Mouse (Mus musculus) frontal cortex, adult (tissue): ENCODE measurements around the gene Gm43517.

Experiments used
- ATAC-seq: cut with Nextera tagmentation; 2 replicates; pipeline ENCODE4 v1.9.2; 2017; ENCODE audit warnings: mild to moderate bottlenecking, moderate library complexity, mixed read lengths; ENCODE audit not compliant: low TSS enrichment

Gm43517 gene

GRCm38 (mm10) chr12:49384876-49385630, at the start of gene Gm43517:
Gene Gm43517 (plus strand): TSS chr12:49385174.
- no peak for ATAC-seq

DNA sequence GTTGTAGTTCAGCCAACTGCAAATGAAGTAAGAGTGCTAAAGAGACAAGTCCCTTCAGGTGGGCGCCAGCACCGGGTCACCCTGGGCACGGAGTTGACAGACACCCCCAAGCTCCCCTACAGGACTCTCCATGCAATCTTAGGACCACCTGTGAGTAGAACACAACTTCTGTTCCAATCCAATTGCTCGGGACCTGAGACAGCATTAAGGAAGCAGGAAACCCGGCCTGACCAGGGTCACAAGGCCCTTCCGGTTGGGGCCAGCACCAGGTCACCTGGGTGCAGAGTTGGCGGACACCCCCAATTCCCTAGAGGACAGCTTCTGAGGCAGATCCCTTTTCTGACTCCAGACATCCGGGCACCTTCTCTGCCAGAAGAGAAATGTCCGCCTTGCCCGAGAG, 35.3 kb upstream of the Gm43517 start:
- no peak for ATAC-seq

DNA sequence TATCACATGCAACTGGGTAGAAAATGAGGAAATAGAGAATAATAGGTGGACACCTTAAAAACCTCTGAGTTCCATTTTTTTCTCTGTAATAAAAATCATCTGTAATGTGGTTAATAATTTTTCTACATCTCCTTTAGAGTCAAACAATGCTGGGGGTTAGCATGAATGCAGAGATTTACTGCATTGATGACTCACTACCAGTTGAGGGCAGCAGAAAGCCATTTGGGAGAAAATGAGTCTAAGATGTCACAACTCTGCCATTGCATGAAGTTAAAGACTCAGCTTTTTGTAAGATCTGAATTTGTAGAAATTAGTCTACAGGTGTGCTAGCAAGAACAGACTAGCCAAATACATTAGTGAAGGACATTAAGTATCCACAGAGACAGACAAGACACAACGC, 16.0 kb upstream of the Gm43517 start:
- ATAC-seq = peak; percentile 77

DNA sequence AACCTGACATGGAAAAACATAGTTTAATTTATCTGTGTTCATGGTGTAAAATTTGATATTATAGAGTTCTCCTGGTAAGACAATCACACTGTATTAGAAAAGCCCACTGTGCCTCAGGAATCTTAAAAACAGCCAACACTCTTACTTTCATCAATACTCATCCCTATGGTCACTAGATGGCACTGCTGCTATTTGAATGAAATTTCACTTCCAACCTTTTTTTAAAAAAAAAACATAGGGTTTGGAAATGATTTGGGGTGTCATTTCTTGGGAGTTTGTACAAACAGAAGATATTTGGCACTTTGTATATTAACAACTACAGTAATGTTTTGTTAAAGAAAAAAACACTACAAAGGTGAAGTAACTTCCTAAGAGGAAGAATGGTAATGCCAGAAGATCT, 12.8 kb upstream of the Gm43517 start:
- no peak for ATAC-seq

DNA sequence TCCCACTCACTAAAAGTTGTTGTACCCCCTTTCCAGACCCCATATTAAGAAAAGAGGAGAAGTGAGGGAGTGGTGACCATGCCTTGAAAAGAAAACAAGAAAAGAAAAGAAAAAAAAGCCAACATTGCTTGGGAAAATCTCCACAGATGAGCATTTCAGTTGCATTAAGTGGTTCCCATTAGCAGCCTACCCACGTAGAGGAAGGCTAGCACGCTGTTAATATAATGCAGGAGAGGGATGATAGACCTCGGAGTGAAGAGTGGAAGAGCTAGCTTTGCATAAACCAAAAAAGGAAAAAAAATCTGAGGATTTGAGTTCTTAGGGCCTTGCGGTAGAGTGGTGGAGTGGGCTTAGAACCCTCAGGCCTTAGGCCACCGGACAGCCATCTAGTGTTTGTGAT, 11.8 kb upstream of the Gm43517 start:
- no peak for ATAC-seq

DNA sequence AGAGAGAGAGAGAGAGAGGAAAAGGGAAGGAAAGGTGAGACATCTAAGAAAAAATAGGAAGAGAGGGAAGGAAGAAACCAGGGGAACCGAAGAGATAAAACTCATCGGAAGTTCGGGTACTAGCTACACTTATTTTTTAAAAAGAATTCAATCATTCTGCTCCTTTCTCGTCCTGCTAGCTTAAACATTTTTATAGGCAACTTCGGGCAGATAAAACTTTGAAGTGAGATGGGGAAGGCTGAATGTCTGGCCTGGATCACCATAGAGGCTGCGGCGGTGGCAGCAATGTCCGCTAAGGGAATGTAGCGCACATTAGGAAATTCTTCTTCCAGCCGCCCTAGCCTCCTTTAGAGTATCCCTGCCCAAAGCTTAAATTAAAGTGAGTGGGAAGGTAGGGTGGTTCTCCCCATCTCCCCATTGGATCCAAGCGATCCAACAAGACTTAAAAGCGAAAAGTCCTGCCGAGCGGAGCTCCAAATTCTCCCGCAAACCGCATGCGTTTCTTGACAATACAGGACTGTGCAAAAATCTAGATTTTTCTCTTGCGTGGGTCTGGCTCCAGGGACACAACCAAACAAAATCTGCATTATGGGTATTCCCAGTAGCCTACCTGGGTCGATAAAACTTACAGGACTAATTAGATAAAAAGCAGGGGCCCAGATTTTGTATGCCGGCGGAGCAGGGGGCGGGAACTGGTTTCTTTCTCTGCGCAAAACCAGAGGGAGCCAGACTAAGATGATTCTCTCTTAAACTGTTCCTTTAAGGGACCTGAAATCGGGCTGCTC, 11.0 kb upstream of the Gm43517 start:
- peak; percentile 13; the same call in 1 of the 2 replicates for ATAC-seq

- ATAC-seq = no peak; the same call in 1 of the 2 replicates
Measured at GRCm38 (mm10) chr12:49374606-49374995, 10.4 kb upstream of the Gm43517 start.

DNA sequence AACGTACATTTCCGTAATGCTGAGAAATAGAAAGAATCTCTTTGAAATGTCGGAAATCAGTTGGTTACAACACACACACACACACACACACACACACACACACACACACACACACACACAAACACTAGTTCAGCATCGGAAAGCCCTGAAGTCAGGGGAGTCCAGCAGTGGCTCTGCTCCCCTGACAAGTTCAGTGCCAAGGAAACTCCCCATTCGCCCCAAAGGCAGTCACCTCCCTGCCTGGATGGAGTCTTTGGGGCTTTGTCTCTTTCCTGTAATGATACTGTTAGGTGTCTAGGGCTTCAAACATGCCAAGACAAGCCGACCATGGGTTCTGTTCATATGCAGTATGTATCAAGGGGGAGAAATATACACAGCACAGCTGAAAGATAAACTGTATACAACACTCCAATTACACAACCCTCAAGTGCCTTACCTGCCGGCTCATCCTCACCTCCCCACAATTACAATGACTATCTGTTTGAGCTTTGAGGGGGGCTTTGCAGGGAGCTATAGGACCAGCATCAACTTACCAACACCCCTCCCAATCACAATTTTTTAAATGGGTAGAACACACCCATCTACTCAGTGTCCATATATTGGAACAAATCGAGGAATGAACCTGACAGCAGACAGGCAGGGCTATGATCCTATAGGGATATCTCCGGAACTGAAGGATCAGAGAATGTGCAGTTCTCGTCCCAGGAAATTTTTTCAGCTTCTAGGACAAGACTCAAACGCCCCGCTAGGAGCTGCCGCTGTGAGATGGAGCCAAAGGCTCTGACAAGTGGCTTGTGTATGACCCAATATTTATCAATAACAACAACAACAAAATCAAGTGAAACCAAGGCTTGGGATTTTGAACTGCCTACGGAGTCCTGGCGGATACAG, 9.3 kb upstream of the Gm43517 start:
- no peak for ATAC-seq

DNA sequence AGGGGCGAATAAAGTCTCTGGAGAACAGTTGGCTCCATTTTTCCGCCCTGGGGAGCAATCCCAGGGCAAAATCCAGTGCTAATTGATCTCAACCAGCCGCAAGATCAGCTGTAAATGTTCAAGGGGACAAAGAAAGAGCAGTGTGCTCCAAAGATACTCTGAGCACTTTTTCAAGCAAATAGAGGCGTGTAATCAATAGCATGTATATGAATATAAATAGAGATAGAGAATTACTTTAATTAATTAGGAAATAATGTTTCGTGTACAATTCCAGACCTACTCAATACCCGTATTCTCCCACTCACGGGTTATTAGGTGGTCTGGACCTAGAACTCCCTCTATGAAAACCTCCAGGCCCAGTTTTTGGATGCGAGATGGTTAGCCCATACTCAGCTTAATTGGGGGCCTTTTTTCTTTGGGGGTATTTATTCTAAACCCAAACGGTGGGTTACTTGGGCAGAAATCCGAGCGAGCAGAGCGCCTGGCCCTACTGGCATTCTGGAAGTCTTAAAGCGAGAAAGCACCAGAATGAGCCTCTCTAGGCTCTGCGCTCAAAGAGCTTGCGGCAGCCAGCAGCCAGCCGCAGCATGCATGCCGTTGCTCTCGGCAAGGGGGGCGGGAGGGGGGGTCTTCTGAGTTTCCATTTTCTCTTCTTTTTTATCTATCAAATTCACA, 8.5 kb upstream of the Gm43517 start:
- no peak for ATAC-seq

DNA sequence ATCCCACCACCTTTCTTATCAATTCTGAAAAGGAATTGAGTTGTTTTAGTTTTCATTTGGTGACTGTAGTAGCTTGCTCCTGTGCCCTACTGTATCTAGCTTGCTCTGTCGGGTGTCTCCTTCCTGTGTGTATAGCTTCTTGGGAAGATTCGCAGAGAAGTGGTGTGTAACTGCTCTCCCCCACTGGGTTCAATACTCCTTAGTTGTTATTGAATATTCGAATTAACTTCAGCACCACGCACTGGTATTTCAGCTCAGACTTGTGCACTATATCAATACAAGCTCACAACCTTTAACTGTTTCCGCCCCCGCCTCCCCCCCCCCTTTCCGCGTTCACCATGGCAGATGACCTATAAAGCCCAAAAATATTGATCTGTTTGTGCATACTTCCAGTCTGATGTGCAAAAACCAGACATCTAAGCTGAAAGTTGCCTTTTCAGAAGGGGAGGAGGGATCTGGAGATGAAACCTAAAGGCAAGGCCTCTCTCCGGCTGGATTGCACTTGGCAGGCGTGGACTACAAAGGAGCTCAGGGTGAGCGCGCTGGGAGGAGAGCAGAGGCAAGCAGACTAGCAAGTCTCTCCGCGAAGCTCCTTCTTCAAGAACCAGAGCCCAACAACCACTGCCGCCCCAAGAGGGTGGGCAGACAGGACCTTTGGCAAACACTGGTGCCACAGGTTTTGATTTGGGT, 7.5 kb upstream of the Gm43517 start:
- 0 out of 2 replicates have a peak, but pooled peaks have one; percentile 16 for ATAC-seq

GRCm38 (mm10) chr12:49378920-49379319, 6.1 kb upstream of the Gm43517 start:
- ATAC-seq = no peak

DNA sequence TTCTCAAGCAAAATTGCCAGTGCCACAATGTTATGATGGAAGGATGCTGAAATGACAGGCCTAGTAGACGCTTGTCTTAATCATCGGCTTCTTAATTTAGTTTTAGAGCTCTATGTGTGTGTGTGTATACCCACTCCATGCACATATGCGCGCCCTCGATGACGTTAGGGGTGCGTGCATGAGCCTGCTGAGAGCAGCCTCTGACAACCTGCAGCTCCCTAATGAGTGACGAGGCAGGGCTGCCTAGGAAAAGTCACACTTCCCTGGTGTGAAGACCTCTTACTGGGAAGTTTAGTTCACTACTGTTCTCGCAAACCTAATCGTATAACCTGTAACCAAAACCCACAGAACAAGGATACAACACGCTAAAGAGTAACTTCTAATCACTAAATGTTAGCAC, 5.5 kb upstream of the Gm43517 start:
- ATAC-seq = no peak

DNA sequence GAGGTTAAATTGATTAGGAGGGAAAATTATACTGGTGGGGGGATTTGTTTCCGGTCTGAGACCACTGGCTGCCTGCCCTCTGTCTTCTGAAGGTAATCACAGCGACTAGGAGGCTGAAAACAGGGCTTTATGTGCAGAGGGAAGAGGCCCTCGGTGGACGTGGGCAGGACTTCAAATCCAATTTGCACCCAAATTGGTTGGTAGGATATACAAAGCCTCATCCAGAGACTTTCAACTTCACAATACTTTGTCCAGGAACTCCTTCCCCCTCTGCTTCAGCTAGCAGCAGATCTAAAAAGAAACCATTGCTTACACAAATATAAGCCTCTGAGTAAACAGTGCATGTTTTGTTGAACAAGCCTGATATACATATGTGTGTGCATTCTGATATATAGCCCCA, 4.5 kb upstream of the Gm43517 start:
- ATAC-seq = no peak

GRCm38 (mm10) chr12:49381031-49381525, 3.9 kb upstream of the Gm43517 start:
- ATAC-seq = no peak

GRCm38 (mm10) chr12:49381721-49382365, 3.1 kb upstream of the Gm43517 start:
- peak; percentile 6; the same call in 1 of the 2 replicates for ATAC-seq

DNA sequence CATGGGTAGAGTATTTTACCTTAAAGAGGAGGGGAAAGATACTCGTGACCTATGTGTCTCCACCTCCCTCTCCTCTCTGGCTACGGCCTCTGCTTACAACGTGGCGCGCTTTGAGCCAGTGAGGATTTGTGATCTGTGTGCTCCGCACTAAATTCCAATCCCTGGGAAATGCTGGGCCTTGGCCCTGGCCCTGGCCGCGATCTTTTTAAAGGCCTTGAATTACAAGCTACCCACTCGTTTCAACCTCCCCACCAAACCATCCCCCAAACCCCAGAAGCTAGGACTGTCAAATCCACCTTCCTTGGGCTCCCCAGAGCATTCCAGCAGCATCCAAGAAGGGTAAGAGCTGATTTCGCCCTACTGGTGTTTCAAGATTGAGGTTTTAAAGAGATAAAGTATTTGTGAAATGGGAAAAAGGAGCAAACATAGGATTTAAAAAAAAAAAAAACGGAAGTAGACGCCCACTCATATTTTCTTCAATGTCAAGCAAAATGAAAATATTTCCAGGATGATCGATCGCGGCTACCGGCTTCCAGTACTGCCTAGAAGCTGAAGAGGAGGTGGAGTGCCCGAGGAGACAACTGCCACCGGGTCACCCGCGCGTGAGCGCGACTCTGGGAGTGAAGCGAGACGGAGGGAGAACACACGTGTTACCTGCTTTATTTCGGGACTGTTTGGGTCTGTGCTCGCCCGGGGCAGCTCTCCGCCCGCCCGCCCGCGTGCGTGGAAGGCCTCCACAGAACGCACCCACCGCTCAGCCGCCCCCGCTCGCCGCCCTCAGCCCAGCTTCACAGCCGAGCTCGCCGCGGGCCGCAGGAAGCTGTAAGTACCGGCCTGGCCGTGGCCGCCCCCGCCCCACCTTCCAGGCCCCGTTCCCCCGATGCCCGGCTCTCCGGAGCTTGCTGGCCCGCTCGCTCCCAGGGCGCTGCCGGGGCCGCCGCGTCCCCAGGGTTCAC, 2.1 kb upstream of the Gm43517 start, which contains the start of gene Foxg1:
Gene Foxg1 (plus strand): TSS at position 96 of the 956 bp plus-strand sequence.
- peak; percentile 14 for ATAC-seq

DNA sequence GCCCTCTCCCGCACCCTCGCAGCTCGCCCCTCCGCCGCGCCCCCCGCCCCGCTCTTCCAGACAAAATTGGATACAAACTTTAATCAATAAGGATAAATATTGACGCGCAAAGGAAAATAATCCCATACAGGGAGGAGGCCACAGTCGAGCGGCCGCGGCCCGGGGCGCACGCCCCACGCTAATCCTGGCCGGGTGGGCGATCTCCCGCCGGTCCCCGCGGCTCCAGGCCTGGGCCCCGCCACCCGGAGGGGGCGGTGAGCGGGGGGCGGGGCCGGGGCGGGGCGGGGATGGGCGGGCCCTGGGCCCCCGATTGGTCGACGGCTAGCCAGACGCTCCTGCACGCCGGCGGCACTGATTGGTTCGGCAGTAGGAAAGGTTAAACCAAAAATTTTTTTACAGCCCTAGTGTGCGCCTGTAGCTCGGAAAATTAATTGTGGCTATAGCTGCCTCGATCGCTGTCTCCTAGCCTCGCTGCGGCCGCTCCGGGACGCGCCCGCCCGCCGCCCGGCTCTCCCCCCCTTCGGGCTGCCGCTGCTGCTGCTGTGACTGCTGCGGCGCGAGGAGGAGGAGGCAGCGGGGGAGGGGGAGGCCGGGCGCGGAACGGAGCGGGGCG, 1.3 kb upstream of the Gm43517 start:
- ATAC-seq = peak; percentile 63

DNA sequence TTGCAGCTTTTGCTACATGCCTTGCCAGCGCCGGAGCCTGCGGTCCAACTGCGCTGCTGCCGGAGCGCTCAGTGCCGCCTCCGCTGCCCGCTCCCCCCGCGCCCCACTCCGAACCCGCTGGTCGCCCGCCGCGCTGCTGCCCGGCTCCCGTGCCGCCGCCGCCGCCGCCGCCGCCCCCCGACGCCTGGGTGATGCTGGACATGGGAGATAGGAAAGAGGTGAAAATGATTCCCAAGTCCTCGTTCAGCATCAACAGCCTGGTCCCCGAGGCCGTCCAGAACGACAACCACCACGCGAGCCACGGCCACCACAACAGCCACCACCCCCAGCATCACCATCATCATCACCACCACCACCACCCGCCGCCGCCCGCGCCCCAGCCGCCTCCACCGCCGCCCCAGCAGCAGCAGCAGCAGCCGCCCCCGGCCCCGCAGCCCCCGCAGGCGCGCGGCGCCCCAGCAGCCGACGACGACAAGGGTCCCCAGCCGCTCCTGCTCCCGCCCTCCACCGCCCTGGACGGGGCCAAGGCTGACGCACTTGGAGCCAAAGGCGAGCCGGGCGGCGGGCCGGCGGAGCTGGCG, 589 bp upstream of the Gm43517 start:
- ATAC-seq = no peak
